Mouse (Mus musculus): ENCODE data around the gene Insr. TPM values are rescaled to one million over a fixed set of nuclear protein-coding genes. Genes with fewer than 3 reads are reported as not detected.
"Not testable (repeated sequence)": the region's sequence is repeated elsewhere in the genome, so short reads cannot be mapped to it uniquely, and the experiment has no call there.

The Insr gene
- polyA plus RNA-seq, 1 experiment from 2014 or later, result 27.2 TPM

DNA sequence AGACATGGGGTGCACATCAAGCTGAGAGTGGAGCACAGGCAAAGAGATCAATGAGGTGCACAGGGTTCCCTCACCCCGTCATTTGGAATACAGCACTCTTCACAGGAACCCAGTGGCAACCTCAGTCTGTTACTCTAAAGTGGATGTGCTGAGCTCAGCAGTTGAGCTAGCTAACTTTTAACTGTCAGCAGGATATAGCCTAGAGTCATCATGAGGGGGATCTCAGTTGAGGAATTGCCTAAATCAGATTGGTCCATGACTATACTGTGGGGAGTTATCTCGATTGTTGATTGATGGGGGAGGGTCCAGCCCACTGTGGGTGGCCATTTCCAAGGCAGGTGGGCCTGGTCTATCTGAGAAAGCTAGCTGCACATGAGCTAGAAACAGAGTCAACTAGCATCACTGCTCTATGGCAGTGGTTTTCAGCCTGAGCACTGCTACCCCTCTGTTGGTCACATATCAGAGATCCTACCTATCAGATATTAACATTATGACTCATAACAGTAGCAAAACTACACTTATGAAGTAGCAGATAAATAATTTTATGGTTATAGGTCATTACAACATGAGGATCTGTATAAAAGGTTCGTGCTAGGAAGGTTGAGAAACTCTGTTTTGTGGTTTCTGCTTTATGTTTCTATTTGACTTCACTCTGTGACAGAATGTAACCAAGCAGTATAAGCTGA is 74.5 kb downstream of the Insr start:
- Histone ChIP-seq H3K9me3 (replicated peaks; ENCODE audit: low read length) (no peaks in the 10 kb centered on the region), H3K9ac (ENCODE audit: low read depth, low read length) (no peak overlapping the region), H3K36me3 (ENCODE audit: insufficient read depth, low read length) (peaks cover 31% of the 10 kb centered on the region; the same call in 1 of the 2 replicates), H3K4me1 (replicated peaks; ENCODE audit: insufficient read depth, low read length) (no peaks in the 10 kb centered on the region; the same call in 1 of the 2 replicates), H3K27ac (no peak overlapping the region), H3K4me3 (replicated peaks; ENCODE audit: low read depth, low read length) (no peak overlapping the region), H3K27me3 (ENCODE audit: insufficient read depth, low read length) (no peaks in the 10 kb centered on the region), H3K4me2 (ENCODE audit: low read length) (no peak overlapping the region)
- DNase-seq (ENCODE audit: low spot score) (no peak), ATAC-seq (replicated peaks; ENCODE audit: low FRiP score, low read depth) (no peak)
- 88% methylated on average over 3 of the region's 3 CpGs for WGBS
- TF ChIP-seq CTCF (IDR thresholded peaks at IDR 0.05; ENCODE audit: low read depth), result no peak

DNA sequence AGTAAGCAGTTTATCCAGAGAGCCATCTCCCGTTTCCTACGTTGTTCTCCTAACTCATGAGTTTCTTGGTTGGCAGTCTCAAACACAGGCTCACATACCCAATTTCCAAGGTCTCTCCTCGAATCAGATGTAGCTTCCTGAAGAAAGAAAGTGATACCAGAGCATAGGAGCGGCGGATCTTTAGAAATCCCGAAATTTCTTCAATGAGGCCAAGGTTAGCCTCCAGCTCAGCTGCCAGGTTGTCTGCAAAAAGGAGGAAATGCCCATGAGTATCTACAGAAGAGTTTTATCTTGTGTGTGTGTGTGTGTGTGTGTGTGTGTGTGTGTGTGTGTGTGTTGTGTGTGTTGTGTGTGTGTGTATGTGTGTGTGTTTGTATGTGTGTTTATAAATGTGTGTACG is 76.6 kb downstream of the Insr start:
- peaks cover 35% of the 10 kb centered on the region; the same call in 1 of the 2 replicates for H3K36me3 ChIP-seq (ENCODE audit: insufficient read depth, low read length)
- DNase-seq (ENCODE audit: low spot score) (no peak), ATAC-seq (replicated peaks; ENCODE audit: low FRiP score, low read depth) (no peak)
- 93% methylated on average over 7 of the region's 7 CpGs for WGBS
- H3K9me3 ChIP-seq (replicated peaks; ENCODE audit: low read length), result no peaks in the 10 kb centered on the region
- no peaks in the 10 kb centered on the region for H3K4me1 ChIP-seq (replicated peaks; ENCODE audit: insufficient read depth, low read length)
- no peak overlapping the region for H3K4me2 ChIP-seq (ENCODE audit: low read length)
- H3K9ac ChIP-seq (ENCODE audit: low read depth, low read length), result no peak overlapping the region
- no peak overlapping the region for H3K27ac ChIP-seq
- no peak overlapping the region for H3K4me3 ChIP-seq (replicated peaks; ENCODE audit: low read depth, low read length)
- no peaks in the 10 kb centered on the region for H3K27me3 ChIP-seq (ENCODE audit: insufficient read depth, low read length)
- TF ChIP-seq CTCF (IDR thresholded peaks at IDR 0.05; ENCODE audit: low read depth), result no peak

- not testable (repeated sequence) for H3K4me3 ChIP-seq (replicated peaks; ENCODE audit: low read depth, low read length); ATAC-seq (replicated peaks; ENCODE audit: low FRiP score, low read depth); H3K27me3 ChIP-seq (ENCODE audit: insufficient read depth, low read length); H3K4me2 ChIP-seq (ENCODE audit: low read length); H3K9me3 ChIP-seq (replicated peaks; ENCODE audit: low read length); H3K4me1 ChIP-seq (replicated peaks; ENCODE audit: insufficient read depth, low read length); H3K9ac ChIP-seq (ENCODE audit: low read depth, low read length); H3K27ac ChIP-seq; DNase-seq (ENCODE audit: low spot score)
- H3K36me3 ChIP-seq (ENCODE audit: insufficient read depth, low read length), result peaks cover 69% of the 10 kb centered on the region
Measured at GRCm38 (mm10) chr8:3194297-3194696, 85.1 kb downstream of the Insr start.

DNA sequence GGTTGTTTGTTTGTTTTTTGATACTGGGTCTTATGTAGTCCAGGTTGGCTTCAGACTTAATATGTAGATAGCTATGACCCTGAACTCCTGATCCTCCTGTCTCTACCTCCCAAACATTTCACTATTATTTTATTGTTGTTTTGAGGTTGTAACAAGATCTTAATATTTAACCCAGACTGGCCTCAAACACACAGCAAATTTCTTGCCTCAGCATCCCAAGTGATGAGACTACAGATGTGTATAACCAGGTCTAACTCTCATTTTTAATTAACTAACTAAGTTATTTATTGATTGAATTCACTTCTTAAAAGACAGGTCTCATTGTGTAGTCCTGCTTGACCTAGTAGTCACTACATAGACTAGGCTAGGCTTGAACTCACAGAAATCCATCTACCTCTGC is 88.4 kb downstream of the Insr start:
- no peak for ATAC-seq (replicated peaks; ENCODE audit: low FRiP score, low read depth)
- H3K4me3 ChIP-seq (replicated peaks; ENCODE audit: low read depth, low read length), result no peak overlapping the region
- no peak for DNase-seq (ENCODE audit: low spot score)
- H3K9ac ChIP-seq (ENCODE audit: low read depth, low read length), result no peak overlapping the region
- no peaks in the 10 kb centered on the region for H3K4me1 ChIP-seq (replicated peaks; ENCODE audit: insufficient read depth, low read length)
- no peak for TF ChIP-seq CTCF (IDR thresholded peaks at IDR 0.05; ENCODE audit: low read depth)
- no peak overlapping the region for H3K4me2 ChIP-seq (ENCODE audit: low read length)
- H3K36me3 ChIP-seq (ENCODE audit: insufficient read depth, low read length), result peaks cover 66% of the 10 kb centered on the region
- H3K27ac ChIP-seq, result no peak overlapping the region
- no peaks in the 10 kb centered on the region for H3K27me3 ChIP-seq (ENCODE audit: insufficient read depth, low read length)
- no peaks in the 10 kb centered on the region for H3K9me3 ChIP-seq (replicated peaks; ENCODE audit: low read length)

GRCm38 (mm10) chr8:3187456-3187855 is 92.0 kb downstream of the Insr start:
- Histone ChIP-seq H3K9me3 (replicated peaks; ENCODE audit: low read length) (no peaks in the 10 kb centered on the region), H3K4me3 (replicated peaks; ENCODE audit: low read depth, low read length) (no peak overlapping the region), H3K27ac (no peak overlapping the region), H3K27me3 (ENCODE audit: insufficient read depth, low read length) (no peaks in the 10 kb centered on the region), H3K4me1 (replicated peaks; ENCODE audit: insufficient read depth, low read length) (no peaks in the 10 kb centered on the region), H3K9ac (ENCODE audit: low read depth, low read length) (no peak overlapping the region), H3K4me2 (ENCODE audit: low read length) (no peak overlapping the region), H3K36me3 (ENCODE audit: insufficient read depth, low read length) (peaks cover 44% of the 10 kb centered on the region; the same call in 1 of the 2 replicates)
- ATAC-seq (replicated peaks; ENCODE audit: low FRiP score, low read depth) (no peak), DNase-seq (ENCODE audit: low spot score) (no peak)
- no peak for TF ChIP-seq CTCF (IDR thresholded peaks at IDR 0.05; ENCODE audit: low read depth)
- 74% methylated on average over 1 of the region's 1 CpGs for WGBS

- no peak overlapping the region for H3K4me2 ChIP-seq (ENCODE audit: low read length)
- ATAC-seq (replicated peaks; ENCODE audit: low FRiP score, low read depth) (no peak), DNase-seq (ENCODE audit: low spot score) (peak; percentile 57)
- H3K9ac ChIP-seq (ENCODE audit: low read depth, low read length), result no peak overlapping the region
- H3K27me3 ChIP-seq (ENCODE audit: insufficient read depth, low read length), result no peaks in the 10 kb centered on the region
- no peaks in the 10 kb centered on the region; the same call in 1 of the 2 replicates for H3K9me3 ChIP-seq (replicated peaks; ENCODE audit: low read length)
- H3K4me1 ChIP-seq (replicated peaks; ENCODE audit: insufficient read depth, low read length), result no peaks in the 10 kb centered on the region
- H3K36me3 ChIP-seq (ENCODE audit: insufficient read depth, low read length), result peaks cover 15% of the 10 kb centered on the region
- no peak overlapping the region for H3K4me3 ChIP-seq (replicated peaks; ENCODE audit: low read depth, low read length)
- peak; percentile 65 for TF ChIP-seq CTCF (IDR thresholded peaks at IDR 0.05; ENCODE audit: low read depth)
- WGBS, result 80% methylated on average over 1 of the region's 1 CpGs
- no peak overlapping the region for H3K27ac ChIP-seq
Measured at GRCm38 (mm10) chr8:3179930-3180329, 99.5 kb downstream of the Insr start.

- H3K4me2 ChIP-seq (ENCODE audit: low read length), result no peak overlapping the region
Measured at GRCm38 (mm10) chr8:3177440-3177839, 102.0 kb downstream of the Insr start.

More at GRCm38 (mm10) chr8:3177440-3177839, 102.0 kb downstream of the Insr start:
- H3K27ac ChIP-seq, result no peak overlapping the region
- 95% methylated on average over 4 of the region's 4 CpGs for WGBS
- no peak overlapping the region for H3K9ac ChIP-seq (ENCODE audit: low read depth, low read length)
- no peaks in the 10 kb centered on the region; the same call in 1 of the 2 replicates for H3K9me3 ChIP-seq (replicated peaks; ENCODE audit: low read length)
- no peaks in the 10 kb centered on the region for H3K27me3 ChIP-seq (ENCODE audit: insufficient read depth, low read length)
- no peak overlapping the region for H3K4me3 ChIP-seq (replicated peaks; ENCODE audit: low read depth, low read length)
- peak; percentile 89 for ATAC-seq (replicated peaks; ENCODE audit: low FRiP score, low read depth)
- no peak for TF ChIP-seq CTCF (IDR thresholded peaks at IDR 0.05; ENCODE audit: low read depth)
- no peaks in the 10 kb centered on the region for H3K4me1 ChIP-seq (replicated peaks; ENCODE audit: insufficient read depth, low read length)
- H3K36me3 ChIP-seq (ENCODE audit: insufficient read depth, low read length), result peaks cover 22% of the 10 kb centered on the region
- no peak for DNase-seq (ENCODE audit: low spot score)
